11 mouse cellular contexts compared by ENCODE assay signal in genomic region chr15:6390657-6391056, GRCm38 (mm10). TPM values are rescaled to one million over a fixed set of nuclear protein-coding genes. Genes with fewer than 3 reads are reported as not detected.
DNase-seq lines count a peak whose midpoint lies in the region; ATAC-seq and TF ChIP-seq lines count a peak whose summit lies in the region.
"Had no signal": no experiment of that assay in that cellular context is flagged by ENCODE, and none has a peak within 500 bp of the region (broad histone marks: within the 10 kb centered on the region; RNA-seq: fewer than 3 reads in every experiment).

No protein-coding gene starts in this region.

- WGBS in heart, embryonic 14.5 days, result 25% methylated on average over 2 of the region's 2 CpGs
- 28% methylated on average over 2 of the region's 2 CpGs for WGBS in liver, postnatal 0 days (ENCODE audit: insufficient replicate concordance)

- TF ChIP-seq EP300 in liver, postnatal 0 days (IDR thresholded peaks at IDR 0.05; ENCODE audit: low read depth), result 0 out of 2 replicates have a peak, but pooled peaks have one; percentile 22

- H3K9ac ChIP-seq in heart, embryonic 14.5 days (ENCODE audit: low read length), result no peak overlapping the region
- H3K9ac ChIP-seq in liver, postnatal 0 days (replicated peaks), result no peak overlapping the region

- H3K27ac ChIP-seq in heart, embryonic 14.5 days (replicated peaks in 1 of 2; ENCODE audit: control insufficient read depth in 1 of 2, insufficient read depth in 1 of 2, low read depth in 2 of 2, low read length in 2 of 2), result no peak overlapping the region
- no peak overlapping the region for H3K27ac ChIP-seq in liver, postnatal 0 days (ENCODE audit: low read depth)

- 0 out of 2 replicates have a peak, but pooled peaks cover 3% of the 10 kb centered on the region for H3K36me3 ChIP-seq in heart, embryonic 14.5 days (ENCODE audit: control insufficient read depth, insufficient read depth, low read length)
- H3K36me3 ChIP-seq in liver, postnatal 0 days (replicated peaks; ENCODE audit: insufficient read depth, low read length), result no peaks in the 10 kb centered on the region

- no peak overlapping the region for H3K4me3 ChIP-seq in heart, embryonic 14.5 days (ENCODE audit: control insufficient read depth in 1 of 2, insufficient read depth in 1 of 2, low read depth in 1 of 2, low read length in 2 of 2)
- no peak overlapping the region for H3K4me3 ChIP-seq in liver, postnatal 0 days (ENCODE audit: low read depth, low read length)

- 0 out of 2 replicates have a peak, but pooled peaks have one; percentile 22 for ATAC-seq in heart, embryonic 14.5 days (ENCODE audit: insufficient number of reproducible peaks, insufficient read depth, low FRiP score, low read depth)
- peak; percentile 46; the same call in 1 of the 2 replicates for ATAC-seq in liver, postnatal 0 days

- peaks cover 2 to 5% of the 10 kb centered on the region in 2 experiments; a peak in 3 of 4 replicates for H3K4me1 ChIP-seq in heart, embryonic 14.5 days (ENCODE audit: control insufficient read depth in 2 of 2, insufficient read depth in 2 of 2, low read length in 2 of 2)
- H3K4me1 ChIP-seq in liver, postnatal 0 days (ENCODE audit: insufficient read depth), result no peaks in the 10 kb centered on the region

- peak overlapping the region; percentile 68; the same call in 1 of the 2 replicates for H3K4me2 ChIP-seq in heart, embryonic 14.5 days (ENCODE audit: low read length)
- no peak overlapping the region for H3K4me2 ChIP-seq in liver, postnatal 0 days (ENCODE audit: low read depth, low read length)

- DNase-seq in layer of hippocampus, adult 11-12 months (ENCODE audit: low spot score), result peak; percentile 35
- DNase-seq in layer of hippocampus, postnatal 36 days, result no peak
- DNase-seq in adrenal gland, postnatal 10 days, result peak; percentile 72
- peak; percentile 22 for DNase-seq in liver, postnatal 0 days
- DNase-seq in thymus, postnatal 25 days, result no peak
- DNase-seq in ovary, postnatal 36 days (ENCODE audit: low spot score), result no peak
- DNase-seq in retina, postnatal 1 day, result no peak

- TF ChIP-seq CTCF in liver, postnatal 0 days (IDR thresholded peaks at IDR 0.05; ENCODE audit: low read depth), result no peak

- H3K27me3 ChIP-seq in heart, embryonic 14.5 days (ENCODE audit: control insufficient read depth, insufficient read depth, low read length), result no peaks in the 10 kb centered on the region
- peaks cover 11% of the 10 kb centered on the region for H3K27me3 ChIP-seq in liver, postnatal 0 days (ENCODE audit: insufficient read depth, low read length)

- H3K9me3 ChIP-seq in heart, embryonic 14.5 days (ENCODE audit: control insufficient read depth, low read length), result no peaks in the 10 kb centered on the region
- H3K9me3 ChIP-seq in liver, postnatal 0 days (ENCODE audit: low read length), result no peaks in the 10 kb centered on the region

RNA-seq across cellular contexts. Expression of gene C9, which starts 54.5 kb away (rescaled TPM):
- total RNA-seq in layer of hippocampus, postnatal 36 days (2021), result not detected
- 1 to 10 TPM; 2.5 to 3.0 TPM for total RNA-seq in adrenal gland, postnatal 10 days (2021)
- not detected in 2 replicates for polyA plus RNA-seq in heart, embryonic 14.5 days (2014; fragmentation: Nextera tagmentation; extraction: Ambion mirVana)
- polyA plus RNA-seq in liver, postnatal 0 days (2015; fragmentation: Nextera tagmentation; extraction: Ambion mirVana), result 0.95 and 1.9 TPM in 2 replicates
- total RNA-seq: left cerebral cortex, postnatal 25 days had no signal
- polyA plus RNA-seq: cortical plate, adult 2 months; spleen, adult 2 months had no signal

Comparison
In these comparisons a context has a peak if more than half of its experiments do, and no peak if none do; other contexts are left out.
1. DNase-seq: peak in layer of hippocampus, adult 11-12 months (single experiment), adrenal gland, postnatal 10 days (single experiment) and liver, postnatal 0 days (single experiment); none in layer of hippocampus, postnatal 36 days (0 of 2), thymus, postnatal 25 days (single experiment), ovary, postnatal 36 days (single experiment) and retina, postnatal 1 day (single experiment).